Mouse (Mus musculus): ENCODE results near the gene Fignl2. TPM values are rescaled to one million over a fixed set of nuclear protein-coding genes. Genes with fewer than 3 reads are reported as not detected.

The Fignl2 gene
- polyA plus RNA-seq, 1 experiment from 2014 or later, result 0.18 TPM

DNA sequence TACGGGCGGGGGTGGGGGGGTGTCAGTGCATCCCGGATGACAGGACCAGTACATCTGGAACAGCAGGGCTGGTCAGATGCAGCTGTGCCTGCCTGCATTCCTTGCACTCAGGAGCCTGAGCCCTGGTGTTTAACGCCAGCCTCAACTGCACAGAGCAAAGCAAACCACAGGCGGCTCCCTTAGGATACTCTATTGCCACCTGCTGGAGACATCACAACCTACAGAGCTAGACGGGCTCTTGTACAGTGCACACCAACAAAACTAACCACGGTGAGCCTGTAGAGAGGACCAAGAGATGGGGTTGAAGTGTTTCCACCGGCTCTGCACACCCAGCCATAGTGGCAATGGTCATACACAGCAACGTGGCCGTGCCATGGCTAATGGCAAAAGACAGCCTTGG lies 22.1 kb downstream of the Fignl2 start:
- no peaks in the 10 kb centered on the region for H3K36me3 ChIP-seq
- peaks cover 19% of the 10 kb centered on the region for H3K4me1 ChIP-seq (replicated peaks)
- H3K9ac ChIP-seq, result no peak overlapping the region
- H3K27me3 ChIP-seq (replicated peaks), result peaks cover 28% of the 10 kb centered on the region
- no peak overlapping the region for H3K27ac ChIP-seq
- H3K4me2 ChIP-seq (replicated peaks), result no peak overlapping the region
- no peak overlapping the region for H3K4me3 ChIP-seq (replicated peaks)
- ATAC-seq, result peak; percentile 82
- no peaks in the 10 kb centered on the region for H3K9me3 ChIP-seq
- WGBS, result 45% methylated on average over 10 of the region's 10 CpGs

DNA sequence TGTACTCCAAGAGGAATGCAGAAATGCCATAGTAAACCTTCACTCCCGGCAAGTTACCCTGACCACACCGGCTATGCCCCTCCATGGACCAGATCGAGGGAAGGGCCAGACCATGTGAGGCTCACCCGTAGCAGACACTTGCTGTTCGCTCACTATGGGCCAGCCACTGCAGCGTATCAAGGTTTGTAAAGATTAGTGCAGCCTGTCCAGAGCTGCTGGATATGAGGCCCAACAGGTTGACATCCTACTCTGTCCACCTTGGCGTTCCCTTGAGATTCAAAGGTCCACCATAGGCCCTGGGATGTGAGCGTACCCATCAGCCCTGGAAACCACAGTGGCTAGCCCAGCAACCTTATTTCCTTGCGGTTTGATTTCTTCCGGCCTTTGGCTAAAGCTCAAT lies 23.8 kb downstream of the Fignl2 start:
- Histone ChIP-seq H3K4me2 (replicated peaks) (no peak overlapping the region), H3K36me3 (no peaks in the 10 kb centered on the region), H3K4me1 (replicated peaks) (peaks cover 19% of the 10 kb centered on the region), H3K9me3 (no peaks in the 10 kb centered on the region), H3K27ac (no peak overlapping the region), H3K9ac (no peak overlapping the region), H3K27me3 (replicated peaks) (peaks cover 34% of the 10 kb centered on the region), H3K4me3 (replicated peaks) (no peak overlapping the region)
- ATAC-seq, result no peak
- WGBS, result 85% methylated on average over 10 of the region's 10 CpGs

DNA sequence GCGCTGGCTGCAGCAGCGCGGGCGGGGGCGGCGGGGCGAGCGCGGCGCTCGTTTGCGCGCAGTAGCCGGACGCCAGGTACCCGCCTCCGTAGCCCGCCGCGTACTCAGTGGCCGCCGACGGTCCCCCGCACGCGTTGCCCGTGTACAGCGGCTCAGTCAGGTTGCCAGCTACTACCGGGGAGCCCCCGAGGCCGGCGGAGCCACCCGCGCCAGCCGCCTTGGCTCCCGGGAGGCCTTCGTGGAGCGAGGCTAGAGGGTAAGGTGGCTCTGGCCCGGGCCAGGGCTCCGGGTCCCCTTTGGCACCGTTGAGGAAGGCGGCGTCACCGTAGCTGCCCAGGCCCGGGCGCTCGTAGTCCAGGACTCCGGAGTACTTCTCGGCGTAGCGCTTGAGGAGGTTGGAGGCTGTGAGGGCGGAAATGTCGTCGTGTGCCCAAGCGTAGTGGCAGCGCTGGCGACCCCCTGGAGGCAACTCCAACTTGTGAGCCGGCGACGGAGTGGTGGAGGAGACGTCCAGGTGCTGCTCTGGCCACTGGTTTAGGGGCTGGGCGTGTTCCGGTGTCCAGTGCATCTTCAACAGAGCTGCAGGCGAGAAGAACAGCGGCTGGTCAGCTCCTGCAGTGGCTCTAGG lies 24.4 kb downstream of the Fignl2 start:
- WGBS, result 39% methylated on average over 65 of the region's 65 CpGs
- ATAC-seq, result no peak
- H3K9ac ChIP-seq, result peak overlapping the region; percentile 5; the same call in 1 of the 2 replicates

DNA sequence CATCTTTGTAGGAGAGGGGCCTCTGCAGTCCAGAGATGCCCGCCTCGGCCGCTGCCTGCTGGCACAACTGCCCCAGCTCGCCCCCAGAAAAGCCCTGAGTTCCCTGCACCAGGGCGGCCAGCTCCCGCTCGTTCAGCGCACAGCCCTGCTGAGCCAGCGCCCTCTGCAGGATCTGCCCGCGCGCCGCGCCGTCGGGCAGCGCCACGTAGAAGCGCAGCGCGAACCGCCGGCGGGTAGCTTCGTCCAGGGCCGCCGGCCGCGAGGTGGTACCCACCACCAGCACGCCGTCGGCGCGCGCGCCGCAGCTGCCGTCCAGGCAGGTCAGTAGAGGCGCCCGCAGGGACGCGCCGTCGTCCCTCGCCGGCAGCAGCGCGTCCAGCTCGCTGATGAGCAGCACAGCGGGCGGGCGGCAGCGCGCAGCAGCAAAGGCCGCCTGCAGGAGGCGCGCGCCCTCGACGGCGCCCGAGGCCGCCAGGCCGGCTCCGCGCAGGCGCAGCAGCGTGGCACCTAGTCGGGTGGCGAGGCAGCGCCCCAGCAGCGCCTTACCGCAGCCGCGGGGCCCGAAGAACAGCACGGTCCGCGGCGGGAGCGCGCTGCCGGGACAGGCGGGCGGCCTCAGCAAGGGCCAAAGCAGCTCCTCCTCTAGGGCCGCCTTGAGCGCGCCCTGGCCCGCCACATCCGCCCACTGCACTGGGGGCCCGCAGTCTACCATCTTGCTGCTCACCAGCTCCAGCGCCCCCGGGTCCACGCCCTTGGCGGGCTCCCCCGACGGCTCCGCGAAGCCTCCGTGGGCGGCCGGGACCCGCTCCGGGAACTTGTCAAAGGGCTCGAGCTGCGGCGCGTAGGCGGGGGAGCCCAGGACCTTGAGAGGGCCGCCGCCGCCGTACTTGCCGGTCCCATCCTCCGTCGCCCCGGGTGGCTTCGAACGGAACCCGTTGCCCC lies 25.5 kb downstream of the Fignl2 start:
- peak; percentile 50 for ATAC-seq
- H3K4me2 ChIP-seq (replicated peaks), result peak overlapping the region; percentile 79
- no peak overlapping the region for H3K27ac ChIP-seq
- no peaks in the 10 kb centered on the region for H3K36me3 ChIP-seq
- peak overlapping the region; percentile 5 for H3K9ac ChIP-seq
- H3K9me3 ChIP-seq, result no peaks in the 10 kb centered on the region
- H3K4me3 ChIP-seq (replicated peaks), result peak overlapping the region; percentile 36
- peaks cover 42% of the 10 kb centered on the region for H3K27me3 ChIP-seq (replicated peaks)
- peaks cover 19% of the 10 kb centered on the region for H3K4me1 ChIP-seq (replicated peaks)
- WGBS, result 35% methylated on average over 114 of the region's 120 CpGs

More for the DNA sequence above, 24.4 kb downstream of the Fignl2 start:
- Histone ChIP-seq H3K27me3 (replicated peaks) (peaks cover 34% of the 10 kb centered on the region), H3K27ac (no peak overlapping the region), H3K9me3 (no peaks in the 10 kb centered on the region), H3K36me3 (no peaks in the 10 kb centered on the region), H3K4me1 (replicated peaks) (peaks cover 19% of the 10 kb centered on the region), H3K4me2 (replicated peaks) (peak overlapping the region; percentile 79), H3K4me3 (replicated peaks) (peak overlapping the region; percentile 36)

DNA sequence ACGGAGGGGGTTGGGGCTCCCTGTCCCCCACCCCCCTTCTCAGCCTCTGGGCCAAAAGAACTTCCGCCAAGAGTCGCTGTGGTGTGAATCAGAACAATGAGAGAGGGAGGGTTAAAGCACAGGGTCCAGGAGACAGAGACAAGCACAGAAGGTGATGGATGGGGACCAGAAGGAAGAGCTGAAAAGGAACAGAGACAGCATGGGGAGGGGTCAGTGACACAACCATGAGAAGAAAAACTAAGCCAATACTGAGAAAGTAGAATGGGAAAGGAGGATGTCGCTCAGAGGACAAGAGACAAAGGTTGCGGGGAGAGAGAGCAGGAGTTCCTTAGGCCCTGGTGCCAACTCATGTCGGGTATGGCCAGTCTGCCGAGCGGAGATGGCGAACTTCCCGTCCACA lies 26.5 kb downstream of the Fignl2 start:
- no peaks in the 10 kb centered on the region for H3K9me3 ChIP-seq
- no peak overlapping the region for H3K4me2 ChIP-seq (replicated peaks)
- H3K4me1 ChIP-seq (replicated peaks), result peaks cover 28% of the 10 kb centered on the region
- WGBS, result 66% methylated on average over 10 of the region's 10 CpGs
- H3K36me3 ChIP-seq, result no peaks in the 10 kb centered on the region
- H3K27me3 ChIP-seq (replicated peaks), result peaks cover 52% of the 10 kb centered on the region
- no peak overlapping the region for H3K27ac ChIP-seq
- H3K4me3 ChIP-seq (replicated peaks), result no peak overlapping the region
- ATAC-seq, result no peak
- H3K9ac ChIP-seq, result no peak overlapping the region

DNA sequence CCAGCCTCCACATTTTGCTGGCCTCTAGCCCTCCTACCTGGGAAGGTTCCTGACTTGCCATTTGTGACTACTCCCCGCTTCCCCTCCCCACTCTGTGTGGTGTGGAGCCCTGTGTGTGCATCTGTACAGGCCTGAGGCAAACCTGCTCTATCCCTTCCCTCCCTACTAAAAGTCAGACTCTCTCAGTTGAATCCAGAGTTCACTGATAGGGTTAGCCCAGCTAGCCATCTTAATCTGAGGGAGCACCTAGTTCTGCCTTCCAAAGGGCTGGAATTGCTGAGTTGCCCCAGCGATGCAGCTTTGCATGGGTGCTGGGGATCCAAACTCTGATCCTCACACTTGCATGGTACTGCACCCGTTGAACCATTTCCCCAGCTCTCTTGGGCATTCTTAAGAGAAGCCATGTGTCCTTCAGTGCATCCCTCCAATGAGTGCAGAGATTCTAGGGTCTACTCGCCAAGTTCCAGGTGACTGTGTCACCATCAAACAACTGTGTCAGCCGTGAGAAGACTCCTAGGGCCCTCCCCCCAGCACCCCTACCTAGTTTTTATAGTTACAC lies 29.9 kb downstream of the Fignl2 start:
- H3K4me3 ChIP-seq (replicated peaks), result no peak overlapping the region
- H3K4me2 ChIP-seq (replicated peaks), result no peak overlapping the region
- H3K36me3 ChIP-seq, result no peaks in the 10 kb centered on the region
- peaks cover 27% of the 10 kb centered on the region for H3K4me1 ChIP-seq (replicated peaks)
- peaks cover 67% of the 10 kb centered on the region for H3K27me3 ChIP-seq (replicated peaks)
- 60% methylated on average over 5 of the region's 5 CpGs for WGBS
- H3K9ac ChIP-seq, result no peak overlapping the region
- no peak overlapping the region for H3K27ac ChIP-seq
- no peak for ATAC-seq
- H3K9me3 ChIP-seq, result no peaks in the 10 kb centered on the region

DNA sequence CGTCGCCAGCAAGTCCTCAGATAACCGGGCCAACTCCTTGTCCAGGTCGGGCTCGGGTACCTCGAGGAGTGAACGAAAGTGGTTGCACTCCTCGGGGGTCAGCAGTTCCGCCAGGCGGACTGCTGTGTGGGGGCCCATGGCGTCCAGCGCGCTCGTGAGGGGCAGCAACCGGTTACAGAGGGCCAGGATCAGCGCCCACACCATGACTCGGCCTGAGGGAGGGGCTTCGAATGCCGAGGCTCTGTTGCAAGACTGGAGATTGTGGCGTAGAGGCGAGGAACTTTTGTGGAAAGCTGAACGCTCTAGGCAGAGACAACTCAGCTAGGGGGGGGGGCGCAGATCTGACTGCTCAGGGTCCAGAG lies 31.2 kb downstream of the Fignl2 start, which contains the start of gene Gm47841:
Gene Gm47841, minus strand, starts transcription at position 204 of the 362 bp plus-strand sequence.
- Histone ChIP-seq H3K27me3 (replicated peaks) (peaks cover 60% of the 10 kb centered on the region), H3K4me1 (replicated peaks) (peaks cover 21% of the 10 kb centered on the region), H3K9me3 (no peaks in the 10 kb centered on the region), H3K4me3 (replicated peaks) (peak within 1 kb of the TSS; percentile 55), H3K36me3 (no peaks in the 10 kb centered on the region), H3K27ac (no peak within 1 kb of the TSS), H3K4me2 (replicated peaks) (peak within 1 kb of the TSS; percentile 100), H3K9ac (peak within 1 kb of the TSS; percentile 52)
- 5% methylated on average over 23 of the region's 23 CpGs for WGBS
- peak; percentile 26; the same call in 1 of the 2 replicates for ATAC-seq

DNA sequence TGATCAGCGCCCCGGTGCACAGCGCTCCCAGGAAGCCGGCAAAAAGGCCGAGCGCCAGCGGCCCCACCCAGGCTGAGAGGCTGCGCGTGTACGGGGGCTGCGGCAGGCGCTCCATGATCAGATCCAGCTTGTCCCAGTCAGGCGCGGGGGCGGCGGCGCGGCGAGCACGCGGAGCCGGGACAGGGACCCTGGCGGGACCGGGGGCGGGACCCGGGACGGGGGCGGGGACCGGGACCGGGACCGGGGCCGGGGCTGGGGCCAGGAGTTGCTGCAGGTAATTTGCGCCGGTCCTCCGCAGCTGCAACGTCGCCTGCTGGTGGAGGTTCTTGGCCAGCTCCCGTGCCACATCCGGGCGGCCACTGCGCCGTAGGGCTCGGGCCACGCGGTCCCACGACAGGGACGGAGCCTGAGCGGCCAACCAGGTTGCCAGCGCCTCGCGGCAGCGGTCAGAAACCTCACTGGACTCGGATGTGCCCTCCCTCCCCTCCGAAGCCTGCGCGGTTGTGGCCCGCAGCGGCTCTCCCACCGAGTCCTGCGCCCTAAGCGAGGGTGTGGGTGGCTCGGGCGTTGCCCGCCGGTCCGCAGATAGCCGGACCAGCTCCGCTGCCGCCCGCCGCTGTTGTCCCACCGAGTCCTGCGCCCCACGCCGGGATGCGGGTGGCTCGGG lies 31.7 kb downstream of the Fignl2 start:
- no peaks in the 10 kb centered on the region for H3K36me3 ChIP-seq
- peak overlapping the region; percentile 52 for H3K9ac ChIP-seq
- peaks cover 21% of the 10 kb centered on the region for H3K4me1 ChIP-seq (replicated peaks)
- under 1% methylated on average over 69 of the region's 77 CpGs for WGBS
- peak overlapping the region; percentile 55 for H3K4me3 ChIP-seq (replicated peaks)
- H3K27me3 ChIP-seq (replicated peaks), result peaks cover 64% of the 10 kb centered on the region
- peak overlapping the region; percentile 100 for H3K4me2 ChIP-seq (replicated peaks)
- H3K9me3 ChIP-seq, result no peaks in the 10 kb centered on the region
- no peak overlapping the region for H3K27ac ChIP-seq
- ATAC-seq, result peak; percentile 67

DNA sequence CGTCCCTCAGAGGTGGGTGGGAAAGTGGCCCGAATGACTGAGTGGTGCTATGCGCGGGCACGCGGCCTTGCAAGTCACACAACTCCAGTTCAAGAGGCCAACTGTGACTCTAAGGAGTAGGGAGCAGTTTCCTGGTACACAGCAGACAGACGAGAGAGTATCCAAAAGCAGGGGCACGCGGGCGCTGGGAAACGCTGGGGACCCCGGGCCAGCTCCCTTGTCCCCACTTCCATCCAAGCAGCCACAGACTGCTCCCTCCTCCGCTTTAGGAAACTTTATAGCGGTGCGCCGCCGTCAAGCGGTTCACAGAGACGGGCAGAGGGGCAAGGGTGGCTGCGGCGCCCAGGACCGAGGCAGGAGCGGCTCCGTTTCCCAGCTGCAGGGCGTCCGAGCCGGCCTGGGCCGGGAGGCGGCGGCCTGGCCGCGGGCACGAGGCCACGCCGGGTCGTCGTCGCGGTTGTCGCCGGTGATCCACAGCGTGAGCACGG lies 32.3 kb downstream of the Fignl2 start:
- Histone ChIP-seq H3K9ac (peak overlapping the region; percentile 52), H3K36me3 (no peaks in the 10 kb centered on the region), H3K4me1 (replicated peaks) (peaks cover 21% of the 10 kb centered on the region), H3K4me3 (replicated peaks) (peak overlapping the region; percentile 55), H3K27me3 (replicated peaks) (peaks cover 64% of the 10 kb centered on the region), H3K27ac (no peak overlapping the region), H3K9me3 (no peaks in the 10 kb centered on the region), H3K4me2 (replicated peaks) (peak overlapping the region; percentile 100)
- peak; percentile 44 for ATAC-seq
- WGBS, result 2% methylated on average over 43 of the region's 43 CpGs

DNA sequence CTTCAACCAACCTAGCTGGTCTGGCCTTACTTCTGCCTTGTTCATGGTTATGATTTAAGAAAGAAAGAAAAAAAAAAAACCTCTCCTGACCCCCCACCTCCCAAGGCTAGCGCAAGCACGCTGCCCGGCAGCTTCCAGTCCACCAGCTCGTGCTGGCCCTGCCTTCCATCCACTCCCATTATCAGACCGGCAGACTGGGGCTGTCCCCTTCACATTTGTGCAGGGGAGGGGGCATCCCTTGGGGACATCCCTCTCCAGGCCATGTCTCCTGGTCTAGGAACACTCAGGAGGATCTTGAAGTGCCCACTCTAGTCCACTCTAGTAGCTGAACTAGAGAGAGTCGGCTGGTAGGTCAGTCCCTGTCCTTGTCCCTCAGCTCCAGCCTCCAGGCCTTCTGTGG lies 33.8 kb downstream of the Fignl2 start:
- Histone ChIP-seq H3K9me3 (no peaks in the 10 kb centered on the region), H3K4me2 (replicated peaks) (no peak overlapping the region), H3K9ac (no peak overlapping the region), H3K4me1 (replicated peaks) (peaks cover 21% of the 10 kb centered on the region), H3K27me3 (replicated peaks) (peaks cover 66% of the 10 kb centered on the region), H3K36me3 (no peaks in the 10 kb centered on the region), H3K4me3 (replicated peaks) (no peak overlapping the region), H3K27ac (no peak overlapping the region)
- WGBS, result 45% methylated on average over 6 of the region's 6 CpGs
- no peak for ATAC-seq

DNA sequence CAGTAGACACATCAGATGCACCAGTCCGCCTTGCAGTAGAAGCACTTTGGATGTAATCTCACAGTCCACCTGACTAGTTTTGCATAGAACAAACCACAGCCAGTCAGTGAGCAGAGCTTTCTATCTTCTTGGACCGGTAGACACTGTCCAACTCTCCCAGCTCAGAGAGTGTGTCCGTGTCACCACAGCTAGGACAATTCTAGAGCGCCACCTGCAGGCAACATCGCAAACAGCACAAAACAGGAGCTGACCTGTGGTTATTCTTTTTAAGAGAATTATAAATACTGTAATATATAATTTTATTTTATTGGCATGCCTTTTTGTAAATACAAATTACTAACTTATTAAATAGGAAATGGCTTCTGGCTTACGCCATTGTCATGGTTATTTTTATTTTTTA lies 35.8 kb downstream of the Fignl2 start:
- Histone ChIP-seq H3K9ac (no peak overlapping the region), H3K27me3 (replicated peaks) (peaks cover 68% of the 10 kb centered on the region), H3K4me2 (replicated peaks) (no peak overlapping the region), H3K9me3 (no peaks in the 10 kb centered on the region), H3K4me1 (replicated peaks) (peaks cover 19% of the 10 kb centered on the region), H3K36me3 (no peaks in the 10 kb centered on the region), H3K27ac (no peak overlapping the region), H3K4me3 (replicated peaks) (no peak overlapping the region)
- 25% methylated on average over 6 of the region's 6 CpGs for WGBS
- ATAC-seq, result no peak

DNA sequence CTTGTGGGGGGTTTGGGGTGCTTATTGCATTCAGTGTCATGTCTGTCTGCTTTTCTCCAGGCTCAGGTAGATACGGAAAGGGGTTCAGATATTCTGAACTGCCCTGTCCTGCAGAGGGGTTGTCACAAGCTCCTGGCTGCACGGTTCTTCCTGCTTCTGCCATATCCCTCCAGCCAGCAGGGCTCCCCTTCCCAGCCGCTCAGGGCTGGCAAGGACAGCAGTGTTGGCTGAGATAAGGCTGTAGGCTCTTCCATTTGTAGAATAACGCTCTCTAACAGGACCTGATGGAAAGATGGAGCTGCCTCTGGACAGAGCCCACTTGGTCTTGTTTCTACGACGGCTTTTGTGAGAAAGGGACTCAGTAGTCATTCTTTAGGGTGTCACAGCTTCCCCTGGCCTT lies 36.4 kb downstream of the Fignl2 start:
- Histone ChIP-seq H3K27ac (no peak overlapping the region), H3K27me3 (replicated peaks) (peaks cover 61% of the 10 kb centered on the region), H3K9ac (no peak overlapping the region), H3K36me3 (no peaks in the 10 kb centered on the region), H3K9me3 (no peaks in the 10 kb centered on the region), H3K4me3 (replicated peaks) (no peak overlapping the region), H3K4me1 (replicated peaks) (peaks cover 12% of the 10 kb centered on the region), H3K4me2 (replicated peaks) (no peak overlapping the region)
- 64% methylated on average over 6 of the region's 6 CpGs for WGBS
- ATAC-seq, result no peak

Measured in intestine, embryonic 15.5 days (tissue).